Mouse (Mus musculus) frontal cortex, postnatal 25 days (tissue): ENCODE data around the gene Reep3.

Experiments used
- DNase-seq, 2 experiments: peaks; one replicate each; pipeline ENCODE4 v3.0.0; 2022; ENCODE audit warnings: low spot score in 2 of 2

Reep3 gene

DNA sequence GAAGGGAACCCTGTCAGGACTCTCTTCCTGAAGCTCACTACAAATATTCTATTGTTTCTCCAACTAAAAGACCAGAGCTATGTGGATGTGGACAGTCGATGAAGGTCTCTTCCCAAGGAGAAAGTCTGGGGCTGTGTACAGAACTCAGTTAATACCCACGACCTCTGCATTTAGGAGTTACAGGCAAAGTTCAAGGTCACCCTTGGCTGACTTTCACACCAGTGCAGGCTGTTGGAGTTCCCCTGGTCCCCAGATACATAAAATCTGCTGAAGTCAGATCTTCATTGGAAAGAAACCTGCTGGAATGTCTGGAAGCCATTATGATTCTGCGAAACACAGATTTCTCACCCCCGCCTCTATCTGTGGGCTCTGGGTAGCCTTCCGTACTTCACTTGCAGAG lies 45.3 kb downstream of the Reep3 start:
- no peak for DNase-seq

DNA sequence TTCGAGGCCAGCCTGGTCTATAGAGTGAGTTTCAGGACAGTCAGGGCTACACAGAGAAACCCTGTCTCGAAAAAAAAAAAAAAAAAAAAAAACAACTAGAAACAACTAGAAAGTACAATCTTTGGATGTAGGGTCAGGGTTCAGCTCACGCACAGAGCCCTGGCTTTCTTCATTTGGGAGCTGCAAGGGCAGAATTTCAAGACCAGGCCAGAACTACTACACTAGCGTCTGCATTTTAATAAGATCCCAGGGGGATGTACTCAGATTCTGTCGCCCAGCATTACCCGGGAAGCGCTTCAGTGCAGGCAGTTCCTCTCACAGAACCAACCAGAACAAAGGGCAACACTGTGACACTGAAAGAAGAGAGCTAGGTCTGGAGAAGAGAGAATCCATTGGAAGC lies 46.0 kb downstream of the Reep3 start:
- no peak for DNase-seq

DNA sequence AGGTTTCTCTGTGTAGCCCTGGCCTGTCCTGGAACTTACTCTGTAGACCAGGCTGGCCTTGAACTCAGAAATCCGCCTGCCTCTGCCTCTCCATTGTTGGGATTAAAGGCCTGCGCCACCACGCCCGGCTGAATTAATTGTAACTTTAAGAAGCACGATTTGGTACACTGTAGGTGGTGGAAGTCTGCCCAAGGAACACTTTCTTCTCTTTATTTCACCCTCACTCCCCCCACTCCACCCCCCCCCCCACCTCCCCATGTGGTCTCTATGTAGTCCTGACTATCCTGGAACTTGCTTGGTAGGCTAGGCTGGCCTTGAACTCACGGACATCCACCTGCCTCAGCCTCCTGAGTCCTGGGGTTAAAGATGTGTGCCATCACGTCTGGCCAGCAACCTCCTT lies 47.1 kb downstream of the Reep3 start:
- DNase-seq, result no peak

DNA sequence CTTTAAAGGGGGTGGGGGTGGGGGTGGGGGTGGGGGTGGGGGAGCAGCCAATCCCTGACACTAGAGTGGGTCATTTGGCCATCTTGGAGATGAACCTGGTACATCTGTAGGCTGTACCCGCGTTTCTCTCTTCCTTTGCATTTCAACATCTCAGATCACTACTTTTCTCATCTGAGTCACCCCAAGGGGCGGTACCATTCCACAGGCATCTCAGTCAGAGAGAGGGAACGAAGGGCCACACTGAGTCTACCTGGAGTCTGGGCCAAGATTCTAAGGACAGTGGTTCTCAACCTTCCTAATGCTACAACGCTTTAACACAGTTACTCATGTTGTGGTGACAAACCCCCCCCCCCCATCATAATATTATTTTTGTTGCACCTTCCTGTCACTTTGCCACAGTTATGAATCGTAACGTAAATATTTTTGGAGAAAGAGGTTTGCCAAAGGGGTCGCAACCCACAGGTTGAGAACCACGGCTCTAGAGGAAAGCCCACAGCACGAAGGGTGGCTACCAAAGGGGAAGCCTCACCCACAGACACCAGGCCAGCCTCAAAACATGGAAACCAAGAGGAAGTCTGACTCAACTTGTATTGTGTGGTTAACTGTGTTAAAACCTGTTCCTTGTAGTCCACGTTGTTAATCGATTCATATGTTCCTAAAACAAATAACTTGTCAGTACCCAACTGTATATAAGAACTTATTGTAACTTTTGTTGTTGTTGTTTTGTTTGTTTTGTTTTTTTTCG lies 47.7 kb downstream of the Reep3 start:
- DNase-seq, result no peak

DNA sequence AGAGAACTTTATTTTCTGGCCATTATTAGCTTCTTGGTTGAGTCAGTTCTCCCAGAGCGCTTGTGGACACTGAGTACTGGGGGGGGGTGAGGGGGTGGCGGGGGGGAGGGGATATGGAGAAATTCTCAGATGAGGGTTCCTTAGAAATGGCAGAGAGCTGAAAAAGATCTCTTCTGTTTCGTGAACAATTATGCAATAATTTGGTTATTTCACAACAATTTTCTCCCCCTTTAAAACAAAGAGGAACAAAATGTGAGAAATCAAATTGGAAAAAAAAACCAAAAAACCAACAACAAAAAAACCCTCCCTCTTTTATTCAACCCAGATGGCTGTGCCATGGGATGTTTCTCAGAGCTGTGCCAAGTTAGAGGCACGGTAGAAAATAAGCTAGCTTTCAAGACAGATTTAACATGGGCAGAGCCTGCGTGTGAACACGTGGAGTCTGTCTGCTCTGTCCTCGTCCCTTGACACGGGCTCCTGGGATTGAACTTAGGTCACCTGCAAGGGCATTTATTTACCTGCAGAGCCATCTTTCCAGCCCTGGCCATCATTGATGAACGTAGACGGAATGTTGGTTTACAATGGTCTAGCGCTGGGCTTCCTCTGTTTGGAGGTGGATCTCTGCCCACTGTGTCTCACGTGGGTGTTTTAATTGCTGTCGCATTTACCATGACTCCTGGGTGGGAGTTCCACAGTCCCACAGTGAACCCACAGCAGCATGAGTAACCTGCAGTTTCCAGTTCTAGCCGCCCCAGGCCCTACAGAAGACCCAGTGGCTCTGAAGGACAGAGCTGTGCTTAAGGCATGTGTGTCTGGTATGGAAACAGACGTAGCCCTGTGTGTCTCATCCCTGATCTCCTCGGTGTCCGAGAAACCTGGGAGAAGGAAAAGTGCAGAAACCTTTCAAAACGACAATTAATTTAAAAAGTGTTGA lies 48.8 kb downstream of the Reep3 start:
- DNase-seq, result no peak

DNA sequence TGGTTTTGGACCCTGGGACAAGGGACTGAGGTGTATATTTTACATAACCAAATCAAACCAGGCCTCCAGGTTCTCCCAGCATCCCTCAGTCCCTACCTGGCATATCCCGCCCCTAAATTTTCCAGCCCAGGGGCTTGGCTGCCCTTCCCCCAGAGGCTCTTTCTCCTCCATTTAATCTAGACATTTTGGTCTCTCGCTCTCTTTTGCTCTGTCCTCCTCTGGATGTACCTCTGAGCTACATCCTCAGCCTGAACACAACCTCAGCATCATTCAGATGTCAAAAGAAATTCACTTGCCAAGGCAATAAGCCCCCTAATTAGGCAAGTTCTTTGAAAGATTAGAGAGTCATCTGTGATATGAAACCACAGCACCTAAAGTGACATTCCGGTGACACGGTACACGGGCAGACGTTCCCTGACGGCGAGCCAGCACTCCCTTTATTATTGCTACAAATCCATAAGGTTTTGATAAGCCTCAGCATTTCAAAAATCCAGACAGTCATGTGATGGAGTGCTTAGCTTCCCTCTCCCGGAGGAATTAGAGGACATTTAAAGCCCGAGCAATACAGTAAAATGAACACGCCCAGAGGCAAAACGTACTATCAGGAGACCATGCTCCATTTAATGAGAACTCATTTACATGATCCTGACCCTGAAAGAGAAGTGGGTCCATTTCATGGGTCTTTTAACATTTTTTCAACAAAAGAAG lies 51.4 kb downstream of the Reep3 start:
- no peak for DNase-seq

DNA sequence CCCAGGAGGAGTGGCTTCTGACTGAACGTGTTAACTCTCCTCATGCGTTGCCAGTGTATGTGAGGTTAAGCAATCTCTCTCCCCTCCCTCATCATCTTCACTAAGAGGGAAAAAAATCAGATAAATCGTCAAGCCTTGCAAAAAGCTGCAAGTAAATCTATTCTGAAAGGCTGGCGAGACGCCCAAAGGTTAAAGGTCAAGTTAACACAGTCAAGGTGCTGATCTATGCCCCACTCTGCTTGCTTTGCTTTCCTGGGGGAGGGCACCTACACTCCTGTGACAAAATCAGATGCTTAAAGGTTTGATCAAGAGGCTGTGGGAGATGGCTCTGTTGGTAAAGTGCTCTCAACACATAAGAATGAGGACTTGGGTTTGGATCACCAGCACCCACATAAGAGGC lies 52.4 kb downstream of the Reep3 start:
- DNase-seq, result no peak

DNA sequence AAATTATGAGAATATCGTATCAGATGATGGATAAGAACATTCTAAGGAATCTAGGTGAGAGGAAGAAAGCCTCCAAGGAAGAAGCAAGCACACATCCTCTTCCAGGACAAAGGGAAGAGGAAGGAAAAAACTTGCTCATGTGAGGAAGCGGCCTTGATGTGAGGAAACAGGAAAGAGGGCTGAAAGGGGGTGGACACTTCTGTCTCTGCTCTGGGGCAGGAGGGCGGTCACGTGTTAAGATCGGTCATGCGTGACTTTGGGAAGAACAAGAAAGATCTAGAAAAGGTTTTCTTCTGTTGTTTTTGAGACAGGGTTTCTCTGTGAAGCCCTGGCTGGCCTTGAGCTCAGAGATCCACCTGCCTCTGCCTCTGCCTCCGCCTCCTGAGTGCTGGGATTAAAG lies 53.5 kb downstream of the Reep3 start:
- no peak for DNase-seq

DNA sequence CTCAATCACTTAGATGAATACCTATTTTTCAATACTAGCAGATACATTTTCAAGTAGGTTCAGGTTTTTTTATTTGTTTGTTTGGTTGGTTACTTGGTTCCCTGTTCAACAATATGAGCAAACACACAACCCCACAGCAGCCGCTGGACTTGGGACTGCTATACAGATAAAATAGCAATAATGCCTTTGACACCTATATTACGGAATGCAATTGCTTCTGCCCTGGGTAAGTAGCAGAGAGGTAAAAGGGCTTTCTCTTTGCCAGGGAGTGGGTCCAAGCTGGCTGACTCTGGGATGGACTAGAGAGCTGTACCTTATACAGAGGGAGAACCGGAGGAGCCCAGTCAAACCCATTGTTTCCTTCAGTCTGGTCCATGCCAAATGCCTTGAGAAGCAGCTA lies 56.3 kb downstream of the Reep3 start:
- no peak for DNase-seq

DNA sequence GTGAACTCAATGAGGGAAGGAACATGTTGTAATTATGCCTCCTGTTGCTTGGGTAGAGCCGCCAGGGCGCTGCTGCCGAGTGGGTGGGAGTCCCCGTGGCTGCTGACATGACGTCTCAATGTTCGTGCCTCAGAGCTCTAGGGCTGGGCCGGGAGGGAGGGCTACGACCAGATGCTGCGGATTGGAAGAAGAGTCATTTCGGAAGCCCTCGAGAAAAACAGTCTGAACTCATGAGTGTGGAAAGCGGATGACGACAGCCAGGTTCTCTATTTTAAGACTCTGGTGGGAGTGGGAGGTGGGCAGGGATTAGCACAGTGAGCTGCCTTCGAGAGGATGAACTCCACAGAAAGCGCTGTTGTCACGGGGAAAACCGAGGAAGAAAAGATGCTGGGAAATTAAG lies 57.7 kb downstream of the Reep3 start:
- DNase-seq, result peak in 1 of 2 experiments; percentile 47

DNA sequence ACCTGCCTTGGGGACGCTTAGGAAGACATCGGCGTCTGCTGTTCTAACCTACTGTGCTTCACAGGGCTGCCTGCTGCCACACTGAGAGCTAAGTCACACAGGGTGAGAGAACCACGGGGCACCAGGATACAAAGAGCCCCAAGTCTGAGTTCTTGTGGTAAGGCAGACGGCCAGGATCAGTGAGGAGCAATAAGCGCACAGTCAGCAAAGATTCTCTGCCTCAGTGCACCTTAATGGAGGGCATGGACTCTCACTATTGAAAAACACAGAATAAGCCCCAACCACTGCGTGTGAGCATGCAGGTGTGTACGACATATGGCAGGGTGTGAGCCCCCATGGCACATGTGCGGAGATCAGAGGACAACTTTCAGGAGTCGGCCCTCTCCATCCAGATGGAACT lies 60.2 kb downstream of the Reep3 start:
- DNase-seq, result no peak

DNA sequence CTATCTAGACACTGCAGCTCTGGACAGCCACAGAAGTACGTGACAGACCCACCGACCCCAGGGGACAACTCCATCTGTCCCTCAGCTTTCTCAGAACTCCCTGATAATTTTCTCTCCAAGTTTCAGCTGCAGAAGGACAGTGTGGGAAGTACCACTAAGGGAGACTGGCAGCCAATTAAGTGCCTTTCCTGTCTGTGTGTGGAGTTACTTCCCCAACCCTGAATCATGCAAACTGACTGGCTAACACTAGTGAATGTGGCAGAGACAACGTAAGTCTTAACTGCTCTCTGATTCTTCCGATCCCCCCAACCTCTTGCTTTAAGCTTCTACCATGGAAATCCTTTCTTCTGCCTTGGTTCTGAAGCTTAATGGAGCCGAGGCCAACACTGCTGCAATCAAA lies 60.6 kb downstream of the Reep3 start:
- DNase-seq, result no peak

DNA sequence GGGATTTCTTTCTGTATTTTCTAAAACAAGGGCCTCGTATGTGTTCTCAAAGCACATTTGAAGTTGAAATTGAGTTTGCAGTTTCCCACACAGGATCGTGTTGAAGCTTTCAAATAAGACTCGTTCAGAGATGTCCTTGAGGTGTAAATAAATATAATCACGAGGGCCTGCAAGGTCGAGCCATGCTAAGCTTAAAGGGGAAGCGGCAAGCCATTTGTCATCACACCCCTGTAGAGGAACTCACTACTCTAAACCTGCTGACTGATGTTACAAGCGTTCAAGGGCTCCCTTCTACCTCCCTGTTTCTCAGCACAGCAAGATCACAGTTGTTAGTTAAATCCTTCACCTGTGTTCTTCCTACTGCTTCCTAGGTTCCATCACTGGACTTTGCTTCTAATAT lies 65.6 kb downstream of the Reep3 start:
- DNase-seq, result no peak

DNA sequence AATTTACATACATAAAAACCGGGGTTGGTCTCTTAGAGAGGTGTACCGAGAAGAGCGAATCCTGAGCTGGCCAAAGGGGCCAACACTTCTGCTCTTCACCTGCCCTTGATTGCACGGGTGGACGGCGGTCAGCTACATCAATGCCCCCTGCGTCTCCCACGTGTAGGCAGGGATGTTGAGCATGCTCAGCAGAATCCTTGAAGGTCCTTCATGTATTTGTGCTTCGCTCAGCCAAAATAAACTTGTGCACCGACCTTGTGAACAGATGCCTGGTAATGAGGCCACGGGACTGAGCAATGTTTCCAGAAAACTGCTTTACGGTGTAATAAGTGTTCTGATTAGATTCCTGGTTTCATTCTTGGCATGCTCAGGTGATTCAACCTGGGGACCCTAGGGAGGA lies 67.4 kb downstream of the Reep3 start:
- DNase-seq, result no peak

DNA sequence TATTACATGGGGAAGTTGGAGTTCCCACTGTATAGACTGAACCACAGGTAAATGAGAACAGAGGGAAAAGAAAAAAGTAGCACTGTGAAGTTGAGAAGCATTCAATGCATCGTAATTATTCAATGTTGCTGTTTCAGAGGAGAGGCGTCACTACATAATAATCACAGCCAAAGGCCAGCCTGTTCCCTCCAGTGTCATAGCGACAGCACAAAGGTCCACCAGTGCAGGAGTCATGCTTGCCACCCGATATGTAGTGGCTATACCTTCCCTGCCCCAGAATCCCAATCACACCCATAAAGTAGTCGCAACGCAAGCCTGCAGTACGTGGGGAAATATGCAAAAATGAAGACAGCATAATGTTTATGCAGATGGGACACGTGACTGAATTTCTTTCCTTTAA lies 70.4 kb downstream of the Reep3 start:
- no peak for DNase-seq

DNA sequence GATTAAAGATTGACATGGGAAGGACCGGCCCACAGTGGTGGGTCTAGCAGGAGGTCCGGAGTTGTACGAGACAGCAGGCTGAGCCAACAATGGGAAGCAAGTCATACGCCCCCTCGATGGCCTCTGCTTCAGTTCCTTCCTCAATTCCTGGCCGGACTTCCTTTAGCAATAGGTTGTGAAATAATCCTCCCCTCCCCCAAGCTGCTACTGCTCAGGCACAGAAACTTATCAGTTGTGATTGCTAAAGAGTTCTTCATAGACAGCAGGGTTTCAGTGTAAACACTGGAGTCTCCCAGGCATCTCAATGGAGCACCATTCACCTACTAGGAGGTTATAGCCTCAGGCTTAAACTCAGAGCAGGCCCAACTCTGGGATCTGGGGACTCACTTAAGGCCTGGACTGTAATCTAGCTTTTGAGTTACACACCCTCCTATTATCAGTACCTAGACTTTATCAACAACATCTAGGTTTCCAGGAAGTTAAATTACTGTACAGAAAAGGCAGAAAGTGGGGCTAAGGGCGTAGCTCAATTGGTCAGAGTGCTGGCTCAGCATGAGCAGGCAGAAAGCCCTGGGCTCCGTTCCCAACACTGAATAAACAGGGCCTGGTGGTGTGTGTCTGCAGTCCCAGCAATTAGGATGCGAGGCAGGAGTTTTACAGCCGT lies 71.0 kb downstream of the Reep3 start:
- no peak for DNase-seq

DNA sequence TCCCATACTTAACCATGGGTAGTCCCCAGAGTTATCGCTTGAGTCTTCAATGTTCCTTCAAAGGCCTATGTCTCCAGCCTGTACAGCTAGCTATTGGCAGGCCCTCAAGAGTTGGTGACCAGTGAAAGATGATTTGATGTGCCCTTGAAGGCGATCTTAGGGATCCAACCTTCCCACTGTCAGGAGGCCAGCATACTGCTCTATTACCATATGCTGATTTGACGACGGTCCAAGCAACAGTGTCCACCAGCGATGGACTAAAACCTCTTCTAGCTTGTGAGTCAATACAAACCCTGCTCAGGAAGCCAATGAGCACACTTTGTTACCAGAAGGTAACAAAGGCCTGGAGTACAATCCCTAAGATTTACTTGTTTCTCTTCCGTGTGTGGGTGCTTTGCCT lies 72.4 kb downstream of the Reep3 start:
- no peak for DNase-seq

DNA sequence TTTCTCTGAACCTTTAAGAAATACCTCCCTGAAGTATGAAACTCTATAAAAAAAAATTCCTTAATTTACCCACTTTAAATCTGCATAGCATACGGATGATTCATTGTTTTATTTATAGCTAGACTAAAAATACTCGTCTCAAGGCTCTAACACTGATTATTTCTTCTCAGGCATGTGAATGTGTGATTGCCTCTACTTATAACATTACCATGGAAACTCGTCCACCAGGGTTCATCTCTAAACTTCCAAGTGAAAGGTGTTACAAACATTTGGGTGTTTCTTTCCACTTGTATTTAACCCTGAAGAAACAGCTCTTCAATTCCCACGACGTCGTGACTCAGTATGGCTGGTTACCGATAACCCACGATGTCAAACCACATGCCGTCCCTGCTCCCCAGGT lies 73.7 kb downstream of the Reep3 start:
- DNase-seq, result no peak

DNA sequence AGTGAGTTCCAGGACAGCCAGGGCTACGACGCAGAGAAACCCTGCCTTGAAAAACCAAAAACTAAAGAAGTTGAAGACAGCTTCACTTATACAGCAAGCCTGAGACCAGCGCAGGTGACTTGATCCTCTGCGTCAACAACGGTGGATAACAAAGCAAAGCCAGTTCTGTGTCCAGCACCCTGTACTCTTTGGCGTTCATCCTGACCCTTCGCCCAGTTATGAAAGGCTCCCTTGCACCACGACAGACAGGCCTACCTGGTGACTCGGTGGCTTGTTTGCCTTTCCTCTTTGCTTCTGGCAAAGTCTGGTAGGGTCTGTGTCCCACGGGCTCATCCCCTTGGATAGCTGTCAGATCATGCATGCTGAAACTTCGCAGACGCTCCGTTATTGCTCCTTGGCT lies 75.3 kb downstream of the Reep3 start:
- no peak for DNase-seq

DNA sequence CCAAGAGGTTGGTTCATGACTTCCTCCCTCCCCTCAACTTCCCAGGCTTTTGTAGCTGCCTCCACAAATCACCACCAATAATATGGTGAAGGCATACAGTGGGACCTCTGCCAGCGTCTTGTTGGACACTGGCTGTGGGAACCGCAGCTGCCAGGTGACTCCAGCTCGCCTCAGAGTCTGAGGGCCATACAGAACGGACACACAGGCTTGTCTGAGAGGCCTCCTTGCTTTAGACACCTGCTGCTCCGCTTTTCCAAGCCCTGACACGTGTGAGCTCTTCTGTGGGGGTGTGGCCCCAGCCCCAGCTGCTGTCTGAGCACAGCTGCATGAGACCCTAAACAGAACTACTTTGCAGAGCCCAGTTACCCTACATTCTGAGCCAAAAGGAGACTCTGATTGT lies 77.9 kb downstream of the Reep3 start:
- no peak for DNase-seq

DNA sequence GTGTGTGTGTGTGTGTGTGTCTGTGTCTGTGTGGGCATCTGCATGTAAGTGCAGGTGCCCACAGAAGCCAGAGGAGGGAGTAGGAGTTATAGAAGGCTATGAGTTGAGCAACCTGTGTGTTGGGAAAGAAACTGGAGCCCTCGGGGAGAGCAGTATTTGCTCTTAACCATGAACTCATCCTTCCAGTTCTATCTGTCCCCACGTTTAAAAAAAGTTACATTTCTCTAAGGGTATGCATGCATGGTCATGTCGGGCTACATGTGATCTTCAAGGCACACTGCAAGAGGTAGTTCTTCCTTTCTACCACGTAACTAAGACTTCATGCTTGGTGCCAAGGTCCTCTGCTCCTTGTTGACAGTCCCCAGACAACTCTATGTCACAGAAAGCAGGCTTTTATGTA lies 78.9 kb downstream of the Reep3 start:
- DNase-seq, result no peak

DNA sequence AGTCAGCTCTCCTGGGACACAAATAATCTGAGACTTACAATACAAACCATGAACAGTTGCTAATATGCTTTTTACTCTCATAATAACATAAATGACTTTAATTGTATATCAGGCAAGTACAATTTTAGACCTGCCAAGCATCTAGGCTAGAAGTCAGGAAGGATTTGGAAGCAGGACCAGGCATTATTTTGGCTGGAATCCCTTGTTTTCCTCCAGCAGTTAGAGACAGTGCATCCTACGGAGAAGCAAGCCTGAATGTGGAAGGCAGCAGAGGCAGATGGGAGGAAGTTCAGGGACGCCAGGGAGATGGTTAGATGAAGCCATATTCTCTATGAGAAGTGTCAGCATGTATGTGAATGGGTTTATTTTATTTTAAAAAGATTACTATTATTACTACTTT lies 79.4 kb downstream of the Reep3 start:
- DNase-seq, result no peak
